Mouse (Mus musculus): ENCODE data around the gene Zfp119a.

DNA sequence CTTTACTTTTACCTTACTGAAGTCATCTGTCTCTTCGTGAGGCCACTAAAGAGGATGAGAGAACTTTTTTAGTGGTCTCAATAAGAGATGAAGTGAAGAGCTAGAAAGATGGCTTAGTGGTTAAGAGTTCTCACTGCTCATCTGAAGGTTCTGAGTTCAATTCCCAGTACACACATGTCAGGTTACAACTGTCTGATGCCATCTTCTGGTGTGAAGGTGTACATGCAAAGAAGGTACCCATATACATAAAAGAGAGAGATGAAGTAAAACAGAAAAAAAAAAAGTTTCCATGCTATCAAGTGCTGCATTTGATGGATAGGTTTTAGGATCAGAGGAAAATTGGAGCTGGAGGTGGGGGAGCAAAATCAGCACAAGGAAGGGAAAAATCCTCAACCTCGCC is 6.2 kb upstream of the Zfp119a start:
- TF ChIP-seq CEBPB (IDR thresholded peaks at IDR 0.05; ENCODE audit: insufficient read depth, poor library complexity, severe bottlenecking) (no peak), POLR2A (IDR thresholded peaks at IDR 0.05; ENCODE audit: insufficient read length, low read depth) (no peak), MAX (IDR thresholded peaks at IDR 0.05; ENCODE audit: low read depth) (no peak), E2F4 (IDR thresholded peaks at IDR 0.05; ENCODE audit: insufficient read depth) (no peak), MYOD1 (IDR thresholded peaks at IDR 0.05; ENCODE audit: control insufficient read depth in 1 of 3, insufficient read length in 2 of 3, low read depth in 2 of 3) (no peak), USF1 (IDR thresholded peaks at IDR 0.05; ENCODE audit: low read depth) (no peak)

Data from myocyte (in vitro differentiated cells).